Mouse (Mus musculus) spleen, adult 2 months (tissue): ENCODE measurements around the gene Gm20716.

Source experiments
- CTCF ChIP-seq: fragments of 200-500 bp; IDR thresholded peaks from 2 replicates; pipeline ENCODE4 v1.5.1; 2011; ENCODE audit warnings: mild to moderate bottlenecking, inconsistent platforms; ENCODE audit not compliant: insufficient read depth, insufficient read length, insufficient replicate concordance; ENCODE audit errors: extremely low read depth
- POLR2A ChIP-seq: fragments of 200-500 bp; IDR thresholded peaks from 2 replicates; pipeline ENCODE4 v1.6.1; 2011; ENCODE audit warnings: low read depth, low read length, inconsistent platforms

DNA sequence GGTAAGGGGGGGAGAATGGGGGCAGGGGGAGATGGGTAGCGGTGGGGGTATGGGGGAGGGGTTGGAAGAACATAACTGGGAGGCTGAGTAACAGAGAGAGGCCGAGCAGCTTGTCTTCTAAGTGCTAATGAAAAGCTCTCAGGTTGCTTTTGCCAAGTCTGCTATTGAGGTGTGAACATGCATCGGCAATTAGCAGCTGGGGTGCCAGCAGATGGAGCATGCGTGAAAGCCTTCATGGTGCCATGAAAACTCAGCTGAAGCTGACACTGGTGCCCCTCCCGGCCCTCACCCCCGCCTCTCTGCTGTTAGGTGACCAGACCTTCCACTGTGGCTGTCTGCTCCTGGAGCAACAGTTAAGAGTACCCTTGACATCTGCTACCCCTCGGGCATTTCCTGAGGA lies 23.7 kb upstream of the Gm20716 start:
- TF ChIP-seq CTCF (no peak), POLR2A (no peak)
